Mouse (Mus musculus) liver, embryonic 14.5 days (tissue): ENCODE data around the gene C2cd3.

Source experiments
- CTCF ChIP-seq: IDR thresholded peaks from 2 replicates; pipeline ENCODE4 v1.5.1; 2016; ENCODE audit warnings: antibody characterized with exemption, low read depth, control low read depth
- EP300 ChIP-seq: IDR thresholded peaks from 2 replicates; pipeline ENCODE4 v1.6.1; 2016; ENCODE audit warnings: antibody characterized with exemption, low read depth

DNA sequence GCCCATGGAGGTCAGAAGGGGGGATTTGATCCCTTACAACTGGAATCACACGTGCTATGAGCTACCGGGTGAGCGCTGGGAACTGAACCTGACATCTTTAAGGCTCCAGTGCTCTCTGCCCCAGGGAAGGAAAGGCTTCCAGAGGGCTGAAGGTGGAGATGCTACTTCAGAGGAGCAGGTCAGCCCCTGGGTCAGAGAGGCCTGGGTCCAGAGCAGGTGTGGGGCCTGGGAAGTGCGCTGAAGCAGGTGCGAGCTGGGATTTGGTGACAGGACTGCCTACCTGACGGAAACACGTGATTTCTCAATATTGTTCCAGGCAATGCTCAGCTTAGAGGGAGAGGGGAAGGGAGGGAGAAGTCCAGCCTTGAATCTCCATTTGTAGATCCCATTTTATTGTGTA, 92.2 kb downstream of the C2cd3 start:
- TF ChIP-seq CTCF (no peak), EP300 (no peak)
